ENCODE assay signal across 24 mouse cellular contexts in genomic region chr3:136115478-136116215, GRCm38 (mm10).
DNase-seq lines count a peak whose midpoint lies in the region; ATAC-seq lines count a peak whose summit lies in the region.
"Had no signal": no experiment of that assay in that cellular context is flagged by ENCODE, and none has a peak within 500 bp of the region (broad histone marks: within the 10 kb centered on the region; RNA-seq: fewer than 3 reads in every experiment).

No protein-coding gene starts in this region.

- no peak overlapping the region for H3K4me3 ChIP-seq in hindbrain, embryonic 10.5 days
- H3K4me3 ChIP-seq in hindbrain, embryonic 14.5 days (replicated peaks; ENCODE audit: low read length), result no peak overlapping the region
- H3K4me3 ChIP-seq in midbrain, embryonic 12.5 days, result no peak overlapping the region
- no peak overlapping the region for H3K4me3 ChIP-seq in midbrain, embryonic 14.5 days (replicated peaks; ENCODE audit: low read depth, low read length)
- H3K4me3 ChIP-seq: heart, embryonic 12.5 days; kidney, embryonic 15.5 days; limb, embryonic 12.5 days had no signal

- peak; percentile 29 for DNase-seq in hindbrain, embryonic 10.5 days (ENCODE audit: low spot score)
- DNase-seq in hindbrain, embryonic 14.5 days (ENCODE audit: low spot score), result no peak
- DNase-seq in midbrain, embryonic 14.5 days, result no peak
- DNase-seq in embryo, embryonic 10.5 days (ENCODE audit: low spot score), result peak; percentile 50
- no peak for DNase-seq in cerebellum, postnatal 14 days
- DNase-seq in adrenal gland, postnatal 25 days, result no peak
- DNase-seq: adrenal gland, adult 2 months; cerebellum, adult 11-12 months; cerebellum, postnatal 10 days; forebrain, postnatal 0 days; gastrocnemius, postnatal 14 days; heart, adult 18-20 months; heart, postnatal 10 days; kidney, postnatal 4 days; lung, adult 18-20 months; lung, postnatal 10 days had no signal

- no peak overlapping the region for H3K9ac ChIP-seq in hindbrain, embryonic 14.5 days
- no peak overlapping the region for H3K9ac ChIP-seq in midbrain, embryonic 12.5 days (replicated peaks)
- no peak overlapping the region for H3K9ac ChIP-seq in midbrain, embryonic 14.5 days (replicated peaks; ENCODE audit: low read length)
- H3K9ac ChIP-seq: forebrain, postnatal 0 days; heart, embryonic 12.5 days; kidney, embryonic 15.5 days; limb, embryonic 12.5 days had no signal

- H3K36me3 ChIP-seq in hindbrain, embryonic 10.5 days, result no peaks in the 10 kb centered on the region
- no peaks in the 10 kb centered on the region for H3K36me3 ChIP-seq in hindbrain, embryonic 14.5 days (replicated peaks; ENCODE audit: control insufficient read depth, insufficient read depth)
- H3K36me3 ChIP-seq in midbrain, embryonic 12.5 days, result no peaks in the 10 kb centered on the region
- no peaks in the 10 kb centered on the region for H3K36me3 ChIP-seq in midbrain, embryonic 14.5 days (ENCODE audit: control insufficient read depth, insufficient read depth, low read length)
- H3K36me3 ChIP-seq: heart, embryonic 12.5 days; kidney, embryonic 15.5 days; limb, embryonic 12.5 days had no signal

- H3K4me1 ChIP-seq in hindbrain, embryonic 10.5 days (replicated peaks), result no peaks in the 10 kb centered on the region
- no peaks in the 10 kb centered on the region for H3K4me1 ChIP-seq in hindbrain, embryonic 14.5 days (replicated peaks; ENCODE audit: control insufficient read depth, insufficient read depth, low read length)
- H3K4me1 ChIP-seq in midbrain, embryonic 12.5 days, result no peaks in the 10 kb centered on the region
- H3K4me1 ChIP-seq in midbrain, embryonic 14.5 days (ENCODE audit: control insufficient read depth, insufficient read depth, low read length), result no peaks in the 10 kb centered on the region
- H3K4me1 ChIP-seq: heart, embryonic 12.5 days; kidney, embryonic 15.5 days; limb, embryonic 12.5 days had no signal

- H3K9me3 ChIP-seq in hindbrain, embryonic 10.5 days, result peaks cover 3% of the 10 kb centered on the region; the same call in 1 of the 2 replicates
- no peaks in the 10 kb centered on the region for H3K9me3 ChIP-seq in hindbrain, embryonic 14.5 days (ENCODE audit: control insufficient read depth, low read length)
- 0 out of 2 replicates have a peak, but pooled peaks cover 6% of the 10 kb centered on the region for H3K9me3 ChIP-seq in midbrain, embryonic 12.5 days
- no peaks in the 10 kb centered on the region for H3K9me3 ChIP-seq in midbrain, embryonic 14.5 days (ENCODE audit: control insufficient read depth, low read length)
- H3K9me3 ChIP-seq: heart, embryonic 12.5 days; kidney, embryonic 15.5 days; limb, embryonic 12.5 days had no signal

- H3K27me3 ChIP-seq in hindbrain, embryonic 10.5 days (ENCODE audit: insufficient read depth, poor library complexity, severe bottlenecking), result 0 out of 2 replicates have a peak, but pooled peaks cover 3% of the 10 kb centered on the region
- H3K27me3 ChIP-seq in hindbrain, embryonic 14.5 days (ENCODE audit: control insufficient read depth, insufficient read depth, low read length), result no peaks in the 10 kb centered on the region
- H3K27me3 ChIP-seq in midbrain, embryonic 12.5 days, result no peaks in the 10 kb centered on the region
- H3K27me3 ChIP-seq in midbrain, embryonic 14.5 days (ENCODE audit: control insufficient read depth, insufficient read depth, low read length), result no peaks in the 10 kb centered on the region
- H3K27me3 ChIP-seq: heart, embryonic 12.5 days; kidney, embryonic 15.5 days; limb, embryonic 12.5 days had no signal

- no peak overlapping the region for H3K4me2 ChIP-seq in hindbrain, embryonic 14.5 days (replicated peaks)
- no peak overlapping the region for H3K4me2 ChIP-seq in midbrain, embryonic 12.5 days (replicated peaks)
- H3K4me2 ChIP-seq in midbrain, embryonic 14.5 days (ENCODE audit: low read length), result no peak overlapping the region
- H3K4me2 ChIP-seq: heart, embryonic 12.5 days; kidney, embryonic 15.5 days; limb, embryonic 12.5 days; liver, embryonic 11.5 days had no signal

- no peak for ATAC-seq in hindbrain, embryonic 14.5 days (ENCODE audit: low FRiP score)
- ATAC-seq in midbrain, embryonic 12.5 days (ENCODE audit: low FRiP score, low read depth), result peak; percentile 83
- no peak for ATAC-seq in midbrain, embryonic 14.5 days (ENCODE audit: low FRiP score, low TSS enrichment)
- ATAC-seq: forebrain, postnatal 0 days; hindbrain, postnatal 0 days; intestine, embryonic 16.5 days; midbrain, embryonic 16.5 days had no signal

- WGBS in hindbrain, embryonic 10.5 days, result 47% methylated on average over 5 of the region's 5 CpGs
- WGBS in hindbrain, embryonic 14.5 days, result 36% methylated on average over 5 of the region's 5 CpGs
- WGBS in midbrain, embryonic 12.5 days, result 45% methylated on average over 5 of the region's 5 CpGs
- WGBS in midbrain, embryonic 14.5 days, result 25% methylated on average over 5 of the region's 5 CpGs

- H3K27ac ChIP-seq in hindbrain, embryonic 10.5 days, result no peak overlapping the region
- H3K27ac ChIP-seq in hindbrain, embryonic 14.5 days, result no peak overlapping the region
- no peak overlapping the region for H3K27ac ChIP-seq in midbrain, embryonic 12.5 days (replicated peaks)
- no peak overlapping the region for H3K27ac ChIP-seq in midbrain, embryonic 14.5 days (replicated peaks; ENCODE audit: low read depth, low read length)
- H3K27ac ChIP-seq: hindbrain, postnatal 0 days; kidney, embryonic 15.5 days; limb, embryonic 12.5 days had no signal

Comparison
In these comparisons a context has a peak if more than half of its experiments do, and no peak if none do; other contexts are left out.
1. DNase-seq: peak in hindbrain, embryonic 10.5 days (single experiment) and embryo, embryonic 10.5 days (single experiment); none in hindbrain, embryonic 14.5 days (single experiment), midbrain, embryonic 14.5 days (single experiment), cerebellum, postnatal 14 days (0 of 2) and adrenal gland, postnatal 25 days (single experiment).